Mouse (Mus musculus) ovary, adult 18-20 months (tissue): ENCODE measurements around the gene Ptprj.
A peak's percentile ranks its signal among the peaks of the same experiment; 100 is the strongest.

Experiments
- DNase-seq: peaks from one replicate; pipeline ENCODE4 v3.0.0; 2022; ENCODE audit warnings: low spot score, mixed read lengths

The Ptprj gene

GRCm38 (mm10) chr2:90559688-90560196 is 20.7 kb downstream of the Ptprj start:
- DNase-seq = no peak

DNA sequence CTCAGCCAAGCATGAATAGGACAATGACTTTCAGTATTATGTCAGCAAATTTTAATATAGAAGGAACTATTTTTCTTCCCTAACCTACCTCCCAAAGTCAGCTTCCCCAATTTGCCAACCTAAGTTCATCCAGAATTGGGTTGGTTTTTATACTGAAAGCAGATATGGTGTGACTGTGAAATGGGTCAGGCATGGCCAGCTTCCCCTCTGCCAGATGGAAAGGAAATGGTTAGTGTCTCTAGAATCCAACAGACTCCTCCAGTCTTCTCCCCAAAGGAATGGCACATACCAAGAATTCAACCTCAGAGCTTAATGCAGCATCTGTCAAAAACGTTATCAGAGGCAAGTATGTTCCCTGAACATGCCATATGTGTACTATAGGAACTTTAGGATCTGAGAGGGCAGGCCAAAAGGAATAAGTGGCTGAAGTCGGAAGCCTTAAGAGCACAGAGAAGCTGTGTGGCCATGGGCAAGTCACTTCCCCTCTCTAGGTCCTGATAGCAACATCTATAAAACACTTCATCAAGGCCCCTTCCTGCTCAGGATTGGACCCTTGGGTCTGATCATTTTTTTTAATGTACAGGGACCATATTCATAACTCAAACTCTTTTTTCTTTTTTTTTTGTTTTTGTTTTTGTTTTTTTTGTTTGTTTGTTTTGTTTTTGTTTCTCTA is 21.3 kb downstream of the Ptprj start:
- no peak for DNase-seq

- DNase-seq = no peak
These were observed 22.1 kb downstream of the Ptprj start for GRCm38 (mm10) chr2:90558361-90558760.

DNA sequence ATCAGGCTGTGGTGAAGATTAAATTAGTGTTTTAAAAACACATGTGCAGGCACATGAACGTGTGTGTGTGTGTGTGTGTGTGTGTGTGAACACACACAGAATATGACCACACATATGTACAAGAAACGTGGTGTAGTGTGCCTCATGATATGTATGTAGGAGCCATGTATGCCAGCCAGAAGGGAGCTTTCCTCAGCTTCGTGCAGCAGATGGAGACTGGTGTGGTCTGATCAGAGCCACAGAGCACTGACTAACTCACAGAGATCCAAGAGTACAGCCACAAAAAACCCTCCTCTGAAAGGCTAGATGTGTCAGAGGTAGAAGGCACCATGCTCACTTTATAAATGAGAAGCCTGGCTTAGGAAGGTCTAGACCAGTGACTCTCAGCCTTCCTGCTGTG is 22.5 kb downstream of the Ptprj start:
- DNase-seq = no peak

- no peak for DNase-seq
These were observed 24.7 kb downstream of the Ptprj start for GRCm38 (mm10) chr2:90555744-90556143.

GRCm38 (mm10) chr2:90554806-90555205 is 25.6 kb downstream of the Ptprj start:
- no peak for DNase-seq

DNA sequence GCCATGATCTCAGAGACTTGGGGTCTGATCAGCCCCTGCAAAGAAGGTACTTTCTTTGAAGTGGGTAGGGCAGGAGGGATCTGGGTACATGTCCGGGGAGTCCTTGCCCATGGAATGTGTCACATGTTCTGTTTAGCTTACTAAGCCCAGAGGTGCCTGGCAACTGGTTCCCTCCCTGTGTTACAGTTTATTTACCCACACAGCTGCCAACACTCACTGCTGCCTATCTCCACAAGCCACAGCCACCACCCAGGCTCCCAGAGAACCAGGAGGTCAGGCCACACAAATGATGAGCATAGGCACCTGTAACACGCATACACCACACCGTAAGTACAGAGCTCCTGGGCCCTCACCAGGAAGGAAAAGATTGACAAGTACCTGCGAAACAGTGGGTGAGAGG is 26.6 kb downstream of the Ptprj start:
- no peak for DNase-seq

- DNase-seq = no peak
These were observed 29.8 kb downstream of the Ptprj start for GRCm38 (mm10) chr2:90550656-90551055.

- DNase-seq = no peak
These were observed 31.9 kb downstream of the Ptprj start for GRCm38 (mm10) chr2:90548541-90548940.

DNA sequence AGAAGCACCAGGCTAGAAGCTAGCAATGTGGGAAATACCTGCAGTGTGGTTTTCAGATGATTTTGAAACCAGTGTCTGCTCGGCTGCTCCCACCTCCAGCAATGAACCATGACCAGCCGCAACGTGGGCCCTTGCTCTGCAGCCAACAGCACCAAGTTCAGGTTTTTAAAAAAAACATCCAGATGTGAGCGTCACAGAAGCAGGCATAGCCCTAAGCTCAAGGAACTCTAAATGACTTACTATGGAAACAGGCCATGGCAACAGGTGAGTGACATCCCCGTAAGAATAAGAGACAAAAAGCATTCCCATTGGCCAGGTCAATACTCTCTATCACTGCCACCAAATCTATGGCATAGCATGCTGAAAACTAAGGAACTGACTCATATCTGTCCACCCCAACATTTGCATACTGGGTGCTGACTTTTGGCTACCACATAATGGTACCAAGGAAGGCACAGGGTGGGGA is 33.3 kb downstream of the Ptprj start:
- DNase-seq = no peak

DNA sequence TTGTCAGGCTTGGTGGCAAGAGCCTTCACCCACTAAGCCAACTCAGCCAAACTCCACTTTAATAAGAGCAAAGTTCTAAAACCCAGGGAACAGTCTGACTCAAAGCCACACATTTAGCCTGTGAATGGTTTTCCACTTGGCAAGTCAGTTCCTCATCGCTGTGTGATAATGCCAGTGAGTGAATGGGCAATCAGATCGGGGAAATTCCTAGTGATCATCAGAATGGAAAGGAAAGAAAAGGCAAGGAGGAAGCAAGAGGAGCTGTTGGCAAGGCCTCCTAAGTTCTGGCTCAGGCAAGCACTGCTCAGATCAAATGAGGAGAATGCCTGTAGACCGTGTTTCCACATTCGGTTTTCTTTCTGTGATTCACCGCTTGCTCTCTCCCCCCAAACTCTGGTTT is 35.2 kb downstream of the Ptprj start:
- DNase-seq = peak; percentile 14

DNA sequence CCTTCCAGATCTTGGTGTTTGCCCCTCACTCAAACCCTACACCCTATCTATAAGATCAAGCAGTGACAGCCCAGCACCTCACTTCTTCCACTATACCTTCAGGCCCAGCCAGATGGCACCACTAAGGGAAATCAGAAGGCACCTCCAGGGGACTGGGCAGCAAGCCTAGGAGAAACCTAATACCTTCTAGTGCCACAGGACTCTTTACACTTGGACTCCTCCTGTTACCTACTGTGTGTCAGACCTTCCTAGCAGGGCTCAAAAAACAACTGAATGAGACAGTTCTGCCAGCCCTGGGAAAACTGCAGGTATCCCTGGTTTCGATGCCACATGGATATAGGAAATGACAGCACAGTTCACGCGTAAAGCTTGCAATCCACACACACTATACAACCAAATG is 36.5 kb downstream of the Ptprj start:
- no peak for DNase-seq

- no peak for DNase-seq
These were observed 37.2 kb downstream of the Ptprj start for GRCm38 (mm10) chr2:90543106-90543702.

- DNase-seq = no peak
These were observed 37.8 kb downstream of the Ptprj start for GRCm38 (mm10) chr2:90542656-90543055.

- peak; percentile 40 for DNase-seq
These were observed 41.2 kb downstream of the Ptprj start for GRCm38 (mm10) chr2:90539206-90539605.

DNA sequence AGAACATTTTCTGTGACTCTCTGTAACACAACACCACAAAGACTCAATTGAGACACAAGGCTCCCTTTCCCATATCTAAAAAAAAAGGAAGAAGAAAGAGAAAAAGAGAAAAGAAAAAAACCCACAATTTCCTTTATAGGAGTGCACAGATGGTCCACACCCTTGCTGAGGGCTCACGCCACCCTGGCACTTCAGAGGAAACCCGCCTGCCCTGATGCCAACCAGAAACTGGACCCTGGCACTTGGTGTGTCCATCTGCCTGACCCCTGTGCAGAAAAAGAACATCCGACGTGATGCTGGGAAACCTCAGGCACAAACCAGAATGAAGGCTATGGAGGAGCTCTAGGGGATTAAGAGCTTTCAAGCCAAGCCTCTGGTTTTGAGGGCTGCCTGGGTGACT is 43.2 kb downstream of the Ptprj start:
- DNase-seq = no peak

- no peak for DNase-seq
These were observed 43.9 kb downstream of the Ptprj start for GRCm38 (mm10) chr2:90536555-90536954.

- no peak for DNase-seq
These were observed 45.7 kb downstream of the Ptprj start for GRCm38 (mm10) chr2:90534751-90535150.

- no peak for DNase-seq
These were observed 46.5 kb downstream of the Ptprj start for GRCm38 (mm10) chr2:90533944-90534343.

- no peak for DNase-seq
These were observed 48.4 kb downstream of the Ptprj start for GRCm38 (mm10) chr2:90532095-90532494.

DNA sequence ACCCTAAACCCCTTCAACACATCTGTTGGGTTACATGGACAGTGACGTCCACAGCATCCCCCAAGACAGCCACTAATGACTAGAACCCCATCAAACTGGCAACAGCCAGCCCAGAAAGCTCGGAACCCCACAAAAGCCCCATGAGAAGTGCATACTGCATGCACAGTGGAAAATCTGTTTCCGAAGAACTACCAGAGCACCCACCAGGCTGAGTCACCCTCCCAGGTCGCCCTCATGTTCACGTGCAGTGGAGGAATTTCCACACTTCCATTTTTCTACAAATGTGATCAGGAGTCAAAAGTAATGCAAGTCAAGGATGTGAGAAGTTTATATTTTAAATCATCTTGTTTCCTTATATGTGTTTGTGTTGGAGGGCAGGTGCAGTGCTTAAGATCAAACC is 52.3 kb downstream of the Ptprj start:
- DNase-seq = no peak

DNA sequence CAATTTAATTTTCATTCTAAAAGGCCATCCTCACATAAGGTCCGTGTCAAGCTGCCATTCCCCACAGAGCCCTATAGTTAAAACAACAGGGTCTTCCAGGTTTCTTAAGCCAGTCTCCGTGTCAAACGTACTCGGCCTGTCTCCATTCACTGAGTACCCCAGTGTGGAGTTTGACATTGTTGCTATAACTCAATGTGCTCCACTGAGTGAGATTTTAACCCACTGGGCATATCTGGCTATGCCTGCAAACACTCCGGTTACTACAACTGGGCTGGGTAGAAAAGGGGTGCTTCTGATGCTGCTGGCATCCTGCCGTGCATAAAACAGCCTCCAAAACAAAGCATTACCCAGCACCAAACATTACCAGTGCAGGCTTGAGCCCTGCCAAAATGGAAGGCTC is 53.5 kb downstream of the Ptprj start:
- no peak for DNase-seq

DNA sequence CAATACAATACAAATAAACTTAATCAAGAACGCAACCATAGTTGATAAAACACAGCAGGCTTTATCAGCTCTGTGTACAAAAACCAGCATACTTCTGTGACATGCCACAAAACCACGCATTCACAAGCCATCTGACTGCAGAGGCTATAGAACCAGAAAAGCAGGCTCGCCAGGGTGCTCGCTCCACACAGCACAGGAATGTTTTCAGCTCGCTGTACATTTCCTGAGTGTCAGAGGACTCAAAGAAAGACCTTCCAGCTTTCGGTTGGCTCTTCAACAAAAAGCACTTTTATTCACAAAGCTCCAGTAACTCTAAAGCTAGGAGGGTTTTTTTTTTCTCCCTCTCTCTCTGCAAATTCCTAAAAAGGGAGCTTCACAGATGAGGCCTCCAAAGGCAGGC is 53.9 kb downstream of the Ptprj start:
- DNase-seq = no peak

DNA sequence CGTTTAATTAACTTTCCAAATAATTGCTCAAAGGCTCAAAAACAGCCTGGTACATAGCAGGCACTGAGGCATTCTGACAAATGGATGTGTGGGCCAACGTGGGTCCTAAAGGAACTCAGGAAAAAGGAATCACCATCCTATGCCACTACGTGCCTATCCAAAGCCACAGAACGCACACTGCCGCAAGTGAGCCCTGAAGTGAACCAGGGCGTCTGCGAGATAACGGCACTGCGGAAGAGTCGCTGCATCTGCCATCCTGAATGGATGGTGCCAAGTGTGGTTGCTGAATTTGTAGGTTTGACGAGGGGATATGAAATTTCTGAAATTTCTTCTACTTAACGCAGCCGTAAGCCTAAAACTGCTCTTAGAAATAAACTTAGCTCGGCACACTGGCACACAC is 54.6 kb downstream of the Ptprj start:
- DNase-seq = no peak
